Mouse (Mus musculus) neutrophil, adult 65 days (primary cell): ENCODE measurements around the gene Cs. TPM values are rescaled to one million over a fixed set of nuclear protein-coding genes. Genes with fewer than 3 reads are reported as not detected.

Experiments
- total RNA-seq: library from RNA; stranded (reverse); gene quantifications from 2 replicates; pipeline ENCODE4 v1.2.4, GENCODE M21; 2023

Gene Cs
- 85.9 and 94.3 TPM in 2 replicates for total RNA-seq

DNA sequence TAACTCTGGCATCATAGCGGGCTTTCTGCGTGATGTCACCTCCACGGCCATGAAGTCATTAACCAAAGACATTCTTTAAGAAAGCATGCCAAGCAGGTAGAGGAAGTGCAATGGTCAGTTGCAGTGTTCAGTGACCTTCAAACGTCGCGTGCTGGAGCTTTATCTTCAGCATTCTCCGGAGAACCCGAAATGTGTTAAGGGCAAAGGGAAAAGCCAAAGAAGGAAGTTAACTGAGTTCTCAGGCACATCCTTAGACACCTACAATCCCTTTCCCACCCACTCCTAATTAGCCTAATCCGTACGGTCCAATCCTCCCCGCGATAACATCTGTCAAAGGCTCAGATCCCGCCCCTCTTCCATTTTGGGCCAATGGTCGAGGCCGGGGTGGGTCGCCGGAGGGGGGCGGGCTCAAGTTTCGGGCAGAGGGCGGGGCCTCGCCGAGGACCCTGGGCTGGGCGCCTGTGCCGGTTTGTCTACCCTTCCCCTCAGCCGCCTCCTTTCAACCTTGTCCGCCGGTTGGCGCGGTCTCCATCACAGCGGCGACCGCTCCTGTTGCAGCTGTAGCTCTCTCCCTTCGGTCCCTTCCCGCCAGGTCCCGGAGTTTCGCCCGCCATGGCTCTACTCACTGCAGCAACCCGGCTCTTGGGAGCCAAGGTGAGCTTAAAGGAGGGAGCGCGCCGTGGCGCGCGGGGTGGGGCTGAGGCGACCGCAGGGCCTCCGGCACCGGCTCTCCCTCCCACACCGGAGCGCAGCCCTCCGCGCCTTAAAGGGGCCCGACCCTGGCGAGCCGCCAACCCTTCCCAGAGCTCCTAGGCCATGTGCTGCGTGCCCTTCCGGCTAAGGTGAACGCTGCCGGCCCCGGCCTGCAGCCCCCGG lies at the start of gene Cs:
TSS of gene Cs (plus strand) at position 429 of the 876 bp plus-strand sequence.

DNA sequence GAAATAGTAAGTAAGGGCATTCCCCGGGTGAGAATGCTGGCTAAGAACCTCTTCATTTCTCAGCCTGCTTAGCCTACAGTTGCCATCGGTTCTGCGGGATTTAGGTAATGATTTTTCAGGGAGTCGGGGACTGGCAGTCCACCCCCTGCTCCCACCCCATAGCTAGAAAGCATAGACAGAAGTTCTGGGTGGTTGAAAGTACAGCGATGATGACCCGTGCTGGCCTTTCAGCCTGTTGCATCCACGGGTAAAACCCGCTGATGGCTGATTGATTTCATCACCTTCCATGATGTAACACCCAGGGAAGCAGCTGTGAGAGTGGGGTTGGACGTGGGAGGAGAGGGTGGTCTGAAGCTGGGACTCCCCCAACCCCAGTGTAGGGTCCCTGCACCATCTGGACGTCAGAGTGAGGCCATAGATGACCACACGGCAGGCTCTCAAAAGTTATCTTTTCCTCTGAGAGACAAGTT lies 38.8 kb upstream of the Cs start, which contains the start of gene Il23a:
TSS of gene Il23a (minus strand) at position 51 of the 470 bp plus-strand sequence.

DNA sequence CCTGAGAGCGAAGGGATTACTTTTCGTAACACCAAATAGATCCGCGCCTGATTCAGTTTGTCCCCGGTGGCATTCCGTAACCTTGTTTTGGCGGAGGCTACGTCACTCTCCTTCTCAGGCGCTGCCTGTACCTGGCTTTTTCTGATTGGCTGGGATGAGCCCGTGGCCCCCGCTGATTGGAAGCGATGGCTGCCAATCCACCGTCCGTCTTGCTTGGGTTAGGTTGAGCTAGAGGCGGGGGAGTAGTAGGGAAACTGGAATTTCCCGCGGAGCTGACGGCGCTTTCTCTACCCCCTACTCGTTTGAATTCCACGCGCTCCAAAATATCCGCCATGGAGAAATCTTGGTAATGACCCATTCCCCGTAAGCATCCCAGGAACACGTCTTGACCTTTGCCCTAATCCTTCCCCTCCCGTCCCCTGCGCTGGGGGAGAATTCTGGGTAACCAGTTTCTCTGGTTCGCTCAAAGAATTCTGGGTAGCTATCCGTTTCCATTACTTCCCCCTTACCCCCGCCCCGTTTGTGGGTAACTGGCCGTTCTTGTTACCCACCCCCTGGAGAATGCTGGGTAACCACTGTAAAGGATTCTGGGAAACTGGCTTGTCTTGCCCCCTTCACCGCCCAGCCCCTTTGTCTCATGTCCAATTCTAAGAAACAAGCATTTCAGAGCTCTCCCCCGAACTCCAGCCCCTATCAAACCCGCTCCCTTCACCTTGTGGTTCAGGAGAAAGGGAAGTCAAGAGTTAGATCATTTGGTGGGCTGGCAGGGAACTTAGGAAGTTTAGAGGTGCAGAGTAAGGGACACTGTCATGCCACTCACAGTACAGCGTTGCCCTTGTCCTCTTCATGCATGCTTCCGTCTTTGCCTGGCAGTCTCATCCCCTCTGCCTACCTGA lies 34.2 kb upstream of the Cs start, which contains the start of gene Pan2:
TSS of gene Pan2 (plus strand) at position 210 of the 896 bp plus-strand sequence.

DNA sequence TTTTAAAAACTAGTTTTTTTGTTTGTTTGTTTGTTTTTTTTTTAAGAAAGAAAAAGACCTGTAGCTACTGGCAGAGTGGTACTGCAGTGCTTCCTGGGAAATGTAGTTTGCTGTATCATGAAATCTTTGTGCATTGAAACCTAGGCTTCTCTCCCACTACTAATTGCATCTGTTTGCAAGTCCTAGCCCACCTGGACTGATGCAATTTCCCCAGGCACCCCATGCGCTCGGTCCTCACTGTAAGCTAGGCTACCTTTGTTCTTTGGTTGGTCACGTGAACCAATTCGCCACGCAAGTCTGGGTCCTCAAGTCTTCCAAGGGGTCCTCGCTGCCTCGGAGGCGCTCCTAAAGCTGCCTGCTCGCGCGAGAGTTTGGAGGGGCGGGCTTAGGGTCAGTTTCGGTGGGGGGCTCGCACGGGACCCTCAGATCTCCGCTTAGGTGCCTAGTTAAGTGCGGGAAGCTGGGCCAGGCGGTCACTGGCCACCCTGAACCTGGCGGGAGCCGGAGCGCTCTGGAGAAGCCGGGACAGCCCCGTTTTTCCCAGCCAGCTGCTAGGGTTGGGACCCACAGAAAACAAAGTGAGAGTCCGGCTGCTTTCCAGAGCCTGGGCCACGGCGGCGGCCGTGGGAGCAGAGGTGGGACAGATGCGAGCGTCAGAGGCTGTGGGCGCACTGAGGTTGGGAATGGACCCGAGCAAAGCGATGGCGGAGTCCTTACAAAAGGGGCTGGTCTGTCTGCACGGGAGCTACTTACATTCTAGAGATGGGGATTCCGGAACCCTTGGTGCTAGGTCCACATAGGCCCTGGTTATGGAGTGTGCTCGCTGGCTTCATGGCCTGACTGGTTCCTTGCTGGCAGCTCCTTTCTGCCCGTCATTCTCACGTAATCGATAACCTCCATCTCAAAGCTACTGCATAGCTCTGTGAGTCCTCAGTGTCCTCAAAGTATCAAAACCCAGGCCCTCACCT lies 15.1 kb upstream of the Cs start, which contains the start of gene Cnpy2:
TSS of gene Cnpy2 (plus strand) at position 319 of the 968 bp plus-strand sequence.

DNA sequence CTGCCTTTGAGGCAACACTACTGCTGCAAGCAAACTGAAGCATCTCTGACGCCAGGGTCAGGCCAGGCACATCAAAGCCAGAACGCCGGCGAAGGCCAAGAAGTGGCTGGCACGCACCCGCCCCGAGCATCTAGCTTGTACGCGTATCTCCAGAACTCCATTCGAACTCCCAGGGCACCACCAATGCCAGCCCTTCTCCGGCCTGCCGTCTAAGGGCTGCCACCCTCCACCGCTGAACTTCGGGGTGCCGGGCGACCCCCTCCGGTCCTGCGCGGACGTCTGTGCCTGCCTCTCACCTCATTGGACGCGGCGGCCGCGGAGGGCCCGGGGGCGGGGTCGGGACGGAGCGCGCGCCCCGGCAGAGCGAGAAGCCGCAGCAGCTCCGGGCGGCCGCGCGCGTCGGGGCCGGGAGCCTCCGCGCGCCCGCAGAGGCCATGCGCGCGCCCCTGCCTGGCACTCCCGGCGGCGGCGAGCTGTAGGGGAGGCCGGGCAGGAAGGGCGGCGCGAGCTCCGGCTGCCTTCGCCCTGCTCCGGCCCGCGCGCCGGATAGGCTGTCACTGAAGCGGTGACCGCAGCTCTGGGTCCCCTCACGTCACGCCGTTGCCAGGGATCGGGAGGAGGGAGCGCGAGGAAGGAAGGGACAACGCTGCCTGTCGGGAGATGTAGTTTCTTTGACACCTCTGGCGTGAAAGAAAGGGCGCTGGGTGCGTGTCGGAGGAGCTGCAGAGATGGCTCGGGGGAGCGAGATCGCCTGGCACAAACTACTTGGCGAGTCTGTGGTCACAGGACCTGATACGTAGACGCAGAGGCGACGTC lies 31.1 kb downstream of the Cs start, which contains the start of gene Coq10a:
TSS of gene Coq10a (minus strand) at position 596 of the 816 bp plus-strand sequence.

DNA sequence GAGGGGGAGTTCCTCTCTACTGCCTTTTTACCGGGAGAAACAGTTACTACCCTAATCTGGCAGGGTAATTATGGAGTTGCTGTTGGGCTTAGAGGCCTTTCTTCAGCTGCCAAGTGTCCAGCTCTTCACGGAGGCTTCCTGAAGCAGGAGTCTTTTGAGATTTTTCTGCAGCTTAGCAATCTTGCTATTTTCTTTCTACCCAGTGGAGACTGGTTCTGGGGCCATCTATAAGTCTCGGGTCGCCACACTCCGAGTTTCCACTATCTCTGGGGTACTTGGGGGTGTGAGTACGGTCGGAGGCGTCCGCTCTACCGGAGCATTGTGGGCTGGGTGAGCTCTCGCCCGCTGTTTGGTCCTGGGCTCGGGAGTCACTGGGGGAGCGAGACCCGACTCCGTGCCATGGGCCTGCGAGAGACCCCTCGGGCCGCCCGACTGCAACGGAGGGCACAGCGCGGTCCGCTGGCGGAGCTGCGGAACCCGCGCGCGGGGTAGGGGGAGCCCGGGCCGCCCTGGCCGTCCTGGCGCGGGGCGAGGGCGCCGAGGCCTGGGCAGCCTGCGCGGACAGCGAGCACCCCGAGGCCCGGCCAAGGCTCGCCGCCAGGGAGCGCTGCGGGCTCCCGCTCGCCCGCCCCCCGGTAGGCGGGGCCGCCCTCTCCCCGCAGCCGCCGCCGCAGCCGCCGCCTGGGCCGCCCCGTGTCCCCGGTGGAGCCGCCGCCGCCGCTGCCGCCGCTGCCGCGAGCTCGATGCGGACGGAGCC lies 39.1 kb downstream of the Cs start, which contains the start of gene Ankrd52:
TSS of gene Ankrd52 (plus strand) at position 661 of the 757 bp plus-strand sequence.

DNA sequence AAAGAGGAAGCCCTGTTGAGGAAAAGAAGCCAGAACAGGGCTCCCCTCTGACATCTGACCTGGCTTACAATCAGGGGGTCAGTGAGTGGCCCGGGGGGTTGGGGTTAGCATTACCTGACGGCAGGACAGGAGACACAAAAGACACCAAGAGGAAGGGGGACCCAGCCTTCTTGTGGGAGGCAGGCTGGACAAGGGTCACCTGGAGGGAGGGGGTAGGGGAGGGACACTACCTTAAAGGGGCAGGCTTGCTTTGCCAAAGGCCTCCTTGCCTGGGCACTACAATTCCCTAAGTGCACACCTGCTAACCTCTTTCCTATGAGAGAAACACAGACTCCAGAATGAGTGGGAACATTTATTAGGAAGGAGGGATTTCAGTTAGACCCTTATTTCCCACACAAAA lies 63.5 kb downstream of the Cs start, which contains the start of gene Slc39a5:
TSS of gene Slc39a5 (minus strand) at position 174 of the 400 bp plus-strand sequence.

DNA sequence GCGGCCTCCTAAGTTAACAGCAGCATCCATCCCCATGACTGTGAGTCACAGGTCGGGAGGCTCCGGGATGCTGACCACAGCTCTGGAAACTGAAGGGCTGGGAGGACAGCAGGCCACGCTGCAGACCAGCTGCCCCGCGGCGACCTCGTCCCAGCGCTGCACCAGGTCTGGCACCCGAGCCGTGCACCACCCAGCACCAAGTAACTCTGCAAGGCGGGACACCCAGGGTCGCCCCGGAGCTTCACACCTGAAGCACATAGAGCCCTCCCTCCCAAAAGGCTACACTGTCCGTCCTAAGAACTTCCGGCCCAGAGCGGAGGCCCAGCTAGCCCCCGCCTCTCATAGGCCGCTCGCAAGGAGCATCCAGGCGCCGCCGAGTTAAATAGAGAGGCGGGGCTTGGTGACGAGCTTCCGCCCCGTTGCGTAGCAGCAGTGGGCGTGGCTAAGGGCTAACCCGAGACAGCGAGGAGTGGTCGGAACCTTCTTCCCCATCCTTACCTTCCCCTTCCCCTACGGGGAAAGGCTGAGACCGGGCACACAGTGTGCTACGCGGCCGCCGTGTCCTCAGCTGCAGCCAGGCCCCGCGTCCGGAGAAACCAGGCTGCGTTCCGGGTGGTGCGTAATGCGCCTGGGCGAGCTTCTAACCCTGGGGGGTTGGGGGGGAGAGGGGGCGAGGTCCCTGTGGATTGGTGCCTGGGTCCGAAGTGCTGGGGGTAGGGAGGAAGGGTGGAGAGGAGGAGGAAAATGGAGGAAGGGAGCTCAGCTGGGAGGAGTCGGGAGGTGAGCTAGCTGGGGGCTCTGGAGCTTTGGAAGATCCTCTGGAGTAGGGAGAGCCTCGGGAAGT lies 73.9 kb downstream of the Cs start, which contains the start of the genes Nabp2 and Rnf41:
TSS of gene Nabp2 (minus strand) at position 282 of the 844 bp plus-strand sequence.
TSS of gene Rnf41 (plus strand) at position 447 of the 844 bp plus-strand sequence.

Other genes with a start within 250 kb of the Cs start
- 104 and 125 TPM in 2 replicates for gene Baz2a, start 246.2 kb upstream of the Cs start, total RNA-seq
- 9.4 and 10.1 TPM in 2 replicates for gene Rbms2, start 157.4 kb upstream of the Cs start, total RNA-seq
- gene Gls2, start 143.3 kb upstream of the Cs start, total RNA-seq, result 1.4 TPM in 1 of 2 replicates, not detected in the other
- 3.9 and 5.2 TPM in 2 replicates for gene Spryd4, start 125.9 kb upstream of the Cs start, total RNA-seq
- not detected in 2 replicates for gene Mip, start 111.9 kb upstream of the Cs start, total RNA-seq
- 21.0 and 30.8 TPM in 2 replicates for gene Timeless, start 105.7 kb upstream of the Cs start, total RNA-seq
- gene Apon, start 83.6 kb upstream of the Cs start, total RNA-seq, result 0.44 TPM in 1 of 2 replicates, not detected in the other
- not detected in 2 replicates for gene Apof, start 69.1 kb upstream of the Cs start, total RNA-seq
- gene Stat2, start 67.2 kb upstream of the Cs start, total RNA-seq, result 34.0 and 36.3 TPM in 2 replicates
- 0.79 and 1.2 TPM in 2 replicates for gene Il23a, start 39.0 kb upstream of the Cs start, total RNA-seq
- 26.5 and 36.7 TPM in 2 replicates for gene Pan2, start 34.4 kb upstream of the Cs start, total RNA-seq
- gene Cnpy2, start 15.3 kb upstream of the Cs start, total RNA-seq, result 25.3 and 30.7 TPM in 2 replicates
- gene Coq10a, start 31.3 kb downstream of the Cs start, total RNA-seq, result 15.2 and 19.1 TPM in 2 replicates
- 29.8 and 44.1 TPM in 2 replicates for gene Ankrd52, start 39.4 kb downstream of the Cs start, total RNA-seq
- not detected in 2 replicates for gene Slc39a5, start 63.5 kb downstream of the Cs start, total RNA-seq
- 23.4 and 31.8 TPM in 2 replicates for gene Nabp2, start 73.8 kb downstream of the Cs start, total RNA-seq
- 37.4 and 48.3 TPM in 2 replicates for gene Rnf41, start 73.9 kb downstream of the Cs start, total RNA-seq
- gene Smarcc2, start 121.5 kb downstream of the Cs start, total RNA-seq, result 79.4 TPM in 2 replicates
- 1,119 and 1,205 TPM in 2 replicates for gene Myl6, start 156.4 kb downstream of the Cs start, total RNA-seq
- gene Myl6b, start 161.0 kb downstream of the Cs start, total RNA-seq, result 1.9 and 2.0 TPM in 2 replicates
- 116 and 144 TPM in 2 replicates for gene Esyt1, start 188.1 kb downstream of the Cs start, total RNA-seq
- gene Zc3h10, start 210.0 kb downstream of the Cs start, total RNA-seq, result 21.4 and 25.9 TPM in 2 replicates
- 1,166 and 1,291 TPM in 2 replicates for gene Rpl41, start 211.6 kb downstream of the Cs start, total RNA-seq
- gene Pa2g4, start 228.3 kb downstream of the Cs start, total RNA-seq, result 28.5 and 31.0 TPM in 2 replicates